Mouse (Mus musculus): ENCODE measurements around the gene Mboat1. TPM values are rescaled to one million over a fixed set of nuclear protein-coding genes. Genes with fewer than 3 reads are reported as not detected.

Gene Mboat1
- polyA plus RNA-seq, 1 experiment from 2014 or later: 7.4 TPM

DNA sequence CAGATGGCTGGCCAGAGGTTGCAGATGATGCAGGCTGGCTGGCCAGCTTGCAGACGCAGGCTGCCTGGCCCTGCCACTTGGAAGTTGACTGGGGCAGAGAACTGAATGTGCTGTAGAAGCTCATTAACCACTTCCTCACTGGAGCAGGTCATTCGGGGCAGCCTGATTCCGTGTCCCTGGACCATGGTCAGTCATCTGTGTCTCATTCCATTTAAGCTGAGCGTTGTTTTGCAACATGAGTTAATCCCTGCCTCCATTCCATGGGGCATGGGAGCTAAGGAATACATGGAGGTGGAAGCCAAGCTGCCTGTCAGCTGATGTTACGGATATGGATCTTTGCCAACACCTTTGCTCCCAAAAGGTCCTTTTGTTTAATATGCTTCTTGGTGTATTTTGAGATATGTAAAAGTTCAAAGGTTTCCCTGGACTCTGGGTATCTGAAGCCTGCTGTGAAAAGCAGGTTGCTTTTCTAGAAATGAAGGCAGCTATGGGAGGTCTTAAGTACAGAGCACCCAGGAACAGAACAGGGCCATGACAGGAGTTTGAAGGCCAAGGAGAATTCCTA lies 114.1 kb downstream of the Mboat1 start:
- DNase-seq (ENCODE audit: low spot score) (no peak), ATAC-seq (ENCODE audit: low FRiP score) (no peak)
- no peak overlapping the region for H3K4me2 ChIP-seq (replicated peaks; ENCODE audit: low read depth, low read length)
- no peaks in the 10 kb centered on the region for H3K9me3 ChIP-seq (ENCODE audit: control insufficient read depth, low read length)
- no peaks in the 10 kb centered on the region for H3K27me3 ChIP-seq (ENCODE audit: control insufficient read depth, insufficient read depth, low read length)
- H3K9ac ChIP-seq (ENCODE audit: low read depth, low read length): no peak overlapping the region
- no peak overlapping the region for H3K4me3 ChIP-seq (ENCODE audit: low read depth, low read length)
- H3K4me1 ChIP-seq (replicated peaks; ENCODE audit: control insufficient read depth, insufficient read depth, low read length): peaks cover 3% of the 10 kb centered on the region; the same call in 1 of the 2 replicates
- H3K36me3 ChIP-seq (ENCODE audit: control insufficient read depth, insufficient read depth, low read length): no peaks in the 10 kb centered on the region
- 61% methylated on average over 5 of the region's 5 CpGs for WGBS
- H3K27ac ChIP-seq (ENCODE audit: low read depth, low read length): no peak overlapping the region

DNA sequence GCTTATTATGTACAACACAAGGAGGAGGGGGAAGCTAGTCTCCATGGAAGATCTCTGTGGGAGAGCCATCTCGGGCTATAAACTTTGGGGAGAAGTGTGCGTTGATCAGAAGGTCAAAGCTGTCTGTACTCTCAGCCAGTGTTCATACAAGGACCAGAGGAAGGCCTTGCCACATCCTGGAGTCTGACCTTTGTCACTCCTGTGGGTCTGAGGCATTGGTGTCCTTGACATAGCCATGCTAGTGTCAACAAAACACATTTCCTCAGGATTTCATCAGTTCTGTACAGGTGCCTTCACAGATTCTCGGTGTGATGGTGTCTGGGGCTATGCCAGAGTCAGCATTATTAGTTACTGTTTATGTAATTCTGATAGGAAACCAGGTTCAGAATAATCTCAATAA lies 115.1 kb downstream of the Mboat1 start:
- WGBS: 88% methylated on average over 3 of the region's 3 CpGs
- H3K9ac ChIP-seq (ENCODE audit: low read depth, low read length): no peak overlapping the region
- H3K4me1 ChIP-seq (replicated peaks; ENCODE audit: control insufficient read depth, insufficient read depth, low read length): peaks cover 3% of the 10 kb centered on the region; the same call in 1 of the 2 replicates
- H3K27me3 ChIP-seq (ENCODE audit: control insufficient read depth, insufficient read depth, low read length): no peaks in the 10 kb centered on the region
- DNase-seq (ENCODE audit: low spot score): no peak
- H3K4me3 ChIP-seq (ENCODE audit: low read depth, low read length): no peak overlapping the region
- H3K27ac ChIP-seq (ENCODE audit: low read depth, low read length): no peak overlapping the region
- H3K9me3 ChIP-seq (ENCODE audit: control insufficient read depth, low read length): no peaks in the 10 kb centered on the region
- ATAC-seq (ENCODE audit: low FRiP score): no peak
- H3K36me3 ChIP-seq (ENCODE audit: control insufficient read depth, insufficient read depth, low read length): no peaks in the 10 kb centered on the region
- no peak overlapping the region for H3K4me2 ChIP-seq (replicated peaks; ENCODE audit: low read depth, low read length)

- Histone ChIP-seq H3K4me1 (replicated peaks; ENCODE audit: control insufficient read depth, insufficient read depth, low read length) (peaks cover 3% of the 10 kb centered on the region; the same call in 1 of the 2 replicates), H3K27ac (ENCODE audit: low read depth, low read length) (no peak overlapping the region), H3K4me2 (replicated peaks; ENCODE audit: low read depth, low read length) (no peak overlapping the region), H3K36me3 (ENCODE audit: control insufficient read depth, insufficient read depth, low read length) (no peaks in the 10 kb centered on the region), H3K9ac (ENCODE audit: low read depth, low read length) (no peak overlapping the region), H3K4me3 (ENCODE audit: low read depth, low read length) (no peak overlapping the region), H3K27me3 (ENCODE audit: control insufficient read depth, insufficient read depth, low read length) (no peaks in the 10 kb centered on the region), H3K9me3 (ENCODE audit: control insufficient read depth, low read length) (no peaks in the 10 kb centered on the region)
- WGBS: 67% methylated on average over 3 of the region's 3 CpGs
- DNase-seq (ENCODE audit: low spot score) (no peak), ATAC-seq (ENCODE audit: low FRiP score) (no peak)
These were observed 116.4 kb downstream of the Mboat1 start for GRCm38 (mm10) chr13:30252692-30253091.

DNA sequence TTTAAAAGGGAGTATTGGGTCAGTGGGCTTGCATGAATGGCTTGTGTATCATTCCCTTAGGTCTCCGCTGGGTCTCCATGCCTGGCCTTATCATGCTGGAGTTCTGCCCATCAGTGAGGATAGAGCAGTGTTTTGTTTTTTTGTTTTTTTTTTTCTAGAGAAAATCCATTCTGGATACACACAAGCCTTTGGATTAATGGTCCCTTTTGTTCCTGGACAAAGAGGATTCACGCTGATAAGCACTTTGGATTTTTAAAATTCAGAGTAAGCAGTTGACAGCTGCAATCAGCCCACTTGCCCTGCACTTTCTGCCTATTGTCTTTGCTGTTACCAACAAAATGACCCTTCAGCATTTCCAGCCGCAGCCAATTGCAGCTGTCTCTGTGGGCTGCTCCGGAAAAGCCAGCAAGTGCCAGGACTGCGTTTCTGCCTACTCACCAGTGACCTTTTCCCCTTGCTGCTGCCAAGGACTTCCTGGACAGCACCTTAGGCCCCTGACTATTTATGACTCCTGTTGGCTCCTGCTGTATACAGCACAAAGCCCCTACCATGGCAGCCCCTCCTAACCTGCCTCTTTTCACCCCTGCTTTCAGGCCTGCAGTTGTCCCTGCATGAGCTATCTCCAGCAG lies 117.5 kb downstream of the Mboat1 start:
- 0 out of 2 replicates have a peak, but pooled peaks have one; percentile 47 for ATAC-seq (ENCODE audit: low FRiP score)
- peaks cover 3% of the 10 kb centered on the region; the same call in 1 of the 2 replicates for H3K4me1 ChIP-seq (replicated peaks; ENCODE audit: control insufficient read depth, insufficient read depth, low read length)
- H3K27me3 ChIP-seq (ENCODE audit: control insufficient read depth, insufficient read depth, low read length): no peaks in the 10 kb centered on the region
- no peak overlapping the region for H3K4me3 ChIP-seq (ENCODE audit: low read depth, low read length)
- no peaks in the 10 kb centered on the region for H3K36me3 ChIP-seq (ENCODE audit: control insufficient read depth, insufficient read depth, low read length)
- no peak overlapping the region for H3K4me2 ChIP-seq (replicated peaks; ENCODE audit: low read depth, low read length)
- H3K9ac ChIP-seq (ENCODE audit: low read depth, low read length): no peak overlapping the region
- 15% methylated on average over 5 of the region's 5 CpGs for WGBS
- H3K27ac ChIP-seq (ENCODE audit: low read depth, low read length): no peak overlapping the region
- no peaks in the 10 kb centered on the region for H3K9me3 ChIP-seq (ENCODE audit: control insufficient read depth, low read length)
- DNase-seq (ENCODE audit: low spot score): peak; percentile 25

GRCm38 (mm10) chr13:30254421-30254820 lies 118.1 kb downstream of the Mboat1 start:
- Histone ChIP-seq H3K27me3 (ENCODE audit: control insufficient read depth, insufficient read depth, low read length) (no peaks in the 10 kb centered on the region), H3K9ac (ENCODE audit: low read depth, low read length) (no peak overlapping the region), H3K4me3 (ENCODE audit: low read depth, low read length) (no peak overlapping the region), H3K4me1 (replicated peaks; ENCODE audit: control insufficient read depth, insufficient read depth, low read length) (peaks cover 3% of the 10 kb centered on the region; the same call in 1 of the 2 replicates), H3K4me2 (replicated peaks; ENCODE audit: low read depth, low read length) (no peak overlapping the region), H3K36me3 (ENCODE audit: control insufficient read depth, insufficient read depth, low read length) (no peaks in the 10 kb centered on the region), H3K27ac (ENCODE audit: low read depth, low read length) (no peak overlapping the region), H3K9me3 (ENCODE audit: control insufficient read depth, low read length) (no peaks in the 10 kb centered on the region)
- DNase-seq (ENCODE audit: low spot score) (no peak), ATAC-seq (ENCODE audit: low FRiP score) (no peak)
- 45% methylated on average over 6 of the region's 6 CpGs for WGBS

DNA sequence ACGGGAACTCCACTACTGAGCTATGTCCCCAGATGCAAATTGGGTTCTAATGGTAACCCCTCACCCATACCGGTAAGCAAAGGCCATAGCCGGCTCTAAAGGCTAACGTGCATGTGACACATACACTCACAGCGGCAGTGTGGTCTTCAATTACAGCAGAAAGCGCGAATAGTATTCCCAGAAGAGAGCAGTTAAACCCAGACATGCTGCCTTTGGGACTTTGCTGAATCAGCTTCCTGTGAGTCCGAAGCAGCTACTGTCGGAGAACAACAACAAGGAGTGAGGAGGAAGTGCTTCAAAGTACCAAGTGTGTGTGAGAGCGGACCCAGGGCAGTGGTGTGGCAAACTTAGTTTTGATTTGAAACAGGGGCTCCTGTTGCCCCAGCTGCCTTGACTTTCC lies 122.5 kb downstream of the Mboat1 start:
- no peak overlapping the region for H3K27ac ChIP-seq (ENCODE audit: low read depth, low read length)
- ATAC-seq (ENCODE audit: low FRiP score): no peak
- H3K9ac ChIP-seq (ENCODE audit: low read depth, low read length): no peak overlapping the region
- no peaks in the 10 kb centered on the region for H3K9me3 ChIP-seq (ENCODE audit: control insufficient read depth, low read length)
- no peak for DNase-seq (ENCODE audit: low spot score)
- H3K4me3 ChIP-seq (ENCODE audit: low read depth, low read length): no peak overlapping the region
- WGBS: 59% methylated on average over 10 of the region's 10 CpGs
- H3K4me1 ChIP-seq (replicated peaks; ENCODE audit: control insufficient read depth, insufficient read depth, low read length): peaks cover 3% of the 10 kb centered on the region; the same call in 1 of the 2 replicates
- no peaks in the 10 kb centered on the region for H3K36me3 ChIP-seq (ENCODE audit: control insufficient read depth, insufficient read depth, low read length)
- H3K27me3 ChIP-seq (ENCODE audit: control insufficient read depth, insufficient read depth, low read length): no peaks in the 10 kb centered on the region
- H3K4me2 ChIP-seq (replicated peaks; ENCODE audit: low read depth, low read length): no peak overlapping the region

GRCm38 (mm10) chr13:30259326-30259725 lies 123.0 kb downstream of the Mboat1 start:
- Histone ChIP-seq H3K27me3 (ENCODE audit: control insufficient read depth, insufficient read depth, low read length) (no peaks in the 10 kb centered on the region), H3K4me1 (replicated peaks; ENCODE audit: control insufficient read depth, insufficient read depth, low read length) (no peaks in the 10 kb centered on the region; the same call in 1 of the 2 replicates), H3K36me3 (ENCODE audit: control insufficient read depth, insufficient read depth, low read length) (no peaks in the 10 kb centered on the region), H3K4me2 (replicated peaks; ENCODE audit: low read depth, low read length) (no peak overlapping the region), H3K27ac (ENCODE audit: low read depth, low read length) (no peak overlapping the region), H3K9ac (ENCODE audit: low read depth, low read length) (no peak overlapping the region), H3K4me3 (ENCODE audit: low read depth, low read length) (no peak overlapping the region), H3K9me3 (ENCODE audit: control insufficient read depth, low read length) (no peaks in the 10 kb centered on the region)
- no peak for ATAC-seq (ENCODE audit: low FRiP score)
- 95% methylated on average over 9 of the region's 9 CpGs for WGBS
- DNase-seq (ENCODE audit: low spot score): no peak

- WGBS: 14% methylated on average over 8 of the region's 8 CpGs
- Histone ChIP-seq H3K27me3 (ENCODE audit: control insufficient read depth, insufficient read depth, low read length) (no peaks in the 10 kb centered on the region), H3K27ac (ENCODE audit: low read depth, low read length) (no peak overlapping the region), H3K9ac (ENCODE audit: low read depth, low read length) (no peak overlapping the region), H3K4me2 (replicated peaks; ENCODE audit: low read depth, low read length) (no peak overlapping the region), H3K4me3 (ENCODE audit: low read depth, low read length) (no peak overlapping the region), H3K9me3 (ENCODE audit: control insufficient read depth, low read length) (no peaks in the 10 kb centered on the region), H3K36me3 (ENCODE audit: control insufficient read depth, insufficient read depth, low read length) (no peaks in the 10 kb centered on the region), H3K4me1 (replicated peaks; ENCODE audit: control insufficient read depth, insufficient read depth, low read length) (no peaks in the 10 kb centered on the region)
- ATAC-seq (ENCODE audit: low FRiP score): peak; percentile 75
- peak; percentile 87 for DNase-seq (ENCODE audit: low spot score)
These were observed 123.7 kb downstream of the Mboat1 start for GRCm38 (mm10) chr13:30259912-30260560.

GRCm38 (mm10) chr13:30263681-30264080 lies 127.4 kb downstream of the Mboat1 start:
- WGBS: 83% methylated on average over 2 of the region's 2 CpGs
- ATAC-seq (ENCODE audit: low FRiP score) (no peak), DNase-seq (ENCODE audit: low spot score) (no peak)
- H3K9ac ChIP-seq (ENCODE audit: low read depth, low read length): no peak overlapping the region
- H3K36me3 ChIP-seq (ENCODE audit: control insufficient read depth, insufficient read depth, low read length): no peaks in the 10 kb centered on the region
- no peaks in the 10 kb centered on the region for H3K27me3 ChIP-seq (ENCODE audit: control insufficient read depth, insufficient read depth, low read length)
- no peak overlapping the region for H3K4me2 ChIP-seq (replicated peaks; ENCODE audit: low read depth, low read length)
- no peaks in the 10 kb centered on the region for H3K4me1 ChIP-seq (replicated peaks; ENCODE audit: control insufficient read depth, insufficient read depth, low read length)
- H3K4me3 ChIP-seq (ENCODE audit: low read depth, low read length): no peak overlapping the region
- no peak overlapping the region for H3K27ac ChIP-seq (ENCODE audit: low read depth, low read length)
- H3K9me3 ChIP-seq (ENCODE audit: control insufficient read depth, low read length): no peaks in the 10 kb centered on the region
